Mouse (Mus musculus): ENCODE measurements around the gene Hebp2.
"Not testable (repeated sequence)": the region's sequence is repeated elsewhere in the genome, so short reads cannot be mapped to it uniquely, and the experiment has no call there.

- TF ChIP-seq CTCF (conservative IDR thresholded peaks at IDR 0.05 in 1 of 2, IDR thresholded peaks at IDR 0.05 in 1 of 2; ENCODE audit: low read depth in 2 of 2, low read length in 2 of 2); POLR2A (IDR thresholded peaks at IDR 0.05; ENCODE audit: low read depth, low read length); MAFK (IDR thresholded peaks at IDR 0.05; ENCODE audit: insufficient replicate concordance, low read length): not testable (repeated sequence)
These were observed 13.2 kb upstream of the Hebp2 start for GRCm38 (mm10) chr10:18559076-18559475.
